Mouse (Mus musculus) liver, embryonic 14.5 days (tissue): Measurements from ENCODE around the gene Trpv2.

Experiments used
- CTCF ChIP-seq: IDR thresholded peaks from 2 replicates; pipeline ENCODE4 v1.5.1; 2016; ENCODE audit warnings: antibody characterized with exemption, low read depth, control low read depth
- EP300 ChIP-seq: IDR thresholded peaks from 2 replicates; pipeline ENCODE4 v1.6.1; 2016; ENCODE audit warnings: antibody characterized with exemption, low read depth

DNA sequence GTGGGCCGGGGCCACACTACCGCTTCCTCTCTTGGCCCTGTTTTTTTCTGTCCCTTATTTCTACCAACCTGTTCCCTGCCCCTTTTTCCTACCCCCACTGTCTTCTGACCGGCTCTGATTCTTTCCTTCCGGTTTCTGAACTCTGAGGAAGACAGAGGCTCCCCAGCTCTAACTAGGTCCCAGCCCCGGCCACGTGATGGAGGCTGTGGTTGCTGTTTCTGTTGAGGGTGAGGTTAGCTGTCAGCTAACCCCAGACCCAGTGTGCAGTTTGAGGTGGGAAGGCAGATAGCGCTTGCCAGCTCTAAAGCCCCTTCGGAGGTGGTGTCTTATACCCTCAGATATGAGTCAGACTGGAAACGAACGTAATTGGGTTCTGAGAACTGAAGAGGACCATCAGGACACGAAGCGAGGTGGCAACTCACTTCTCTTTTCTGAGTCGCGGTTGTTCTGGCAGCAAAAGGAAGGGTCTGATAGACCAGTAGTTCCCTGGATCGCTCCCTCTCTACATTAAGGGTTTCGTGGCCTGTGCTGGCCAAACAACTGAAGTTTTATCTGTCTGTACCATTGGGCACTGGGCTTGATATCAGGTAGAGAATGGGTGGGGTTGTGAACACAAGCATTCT, 2.4 kb downstream of the Trpv2 start:
- TF ChIP-seq CTCF (no peak), EP300 (peak; percentile 73)
